Comparison of ENCODE assay signal across 19 mouse cellular contexts in genomic region chr6:30677591-30677990, GRCm38 (mm10). TPM values are rescaled to one million over a fixed set of nuclear protein-coding genes. Genes with fewer than 3 reads are reported as not detected.
DNase-seq lines count a peak whose midpoint lies in the region; ATAC-seq and TF ChIP-seq lines count a peak whose summit lies in the region.
"Had no signal": no experiment of that assay in that cellular context is flagged by ENCODE, and none has a peak within 500 bp of the region (broad histone marks: within the 10 kb centered on the region; RNA-seq: fewer than 3 reads in every experiment).

No protein-coding gene starts in this region.

- H3K27ac ChIP-seq in forebrain, embryonic 14.5 days (ENCODE audit: low read depth, low read length) = peak overlapping the region; percentile 44; the same call in 1 of the 2 replicates
- no peak overlapping the region for H3K27ac ChIP-seq in forebrain, embryonic 13.5 days
- H3K27ac ChIP-seq in hindbrain, embryonic 12.5 days = peak overlapping the region; percentile 67
- no peak overlapping the region for H3K27ac ChIP-seq in hindbrain, embryonic 16.5 days (ENCODE audit: low read depth, low read length)
- 0 out of 2 replicates have a peak overlapping the region, but pooled peaks have one; percentile 37 for H3K27ac ChIP-seq in embryonic facial prominence, embryonic 10.5 days (replicated peaks)
- H3K27ac ChIP-seq in limb, embryonic 11.5 days (replicated peaks; ENCODE audit: low read depth, low read length) = peak overlapping the region; percentile 38; the same call in 1 of the 2 replicates
- no peak overlapping the region for H3K27ac ChIP-seq in lung, postnatal 0 days (ENCODE audit: low read length)
- H3K27ac ChIP-seq: gastrocnemius, adult 2 months had no signal

- H3K4me1 ChIP-seq in forebrain, embryonic 14.5 days (ENCODE audit: control insufficient read depth, insufficient read depth, low read length) = peaks cover 31% of the 10 kb centered on the region
- peaks cover 56% of the 10 kb centered on the region for H3K4me1 ChIP-seq in forebrain, embryonic 13.5 days
- peaks cover 46% of the 10 kb centered on the region for H3K4me1 ChIP-seq in hindbrain, embryonic 12.5 days
- peaks cover 36% of the 10 kb centered on the region for H3K4me1 ChIP-seq in hindbrain, embryonic 16.5 days (ENCODE audit: control insufficient read depth, insufficient read depth, low read depth, low read length)
- peaks cover 84% of the 10 kb centered on the region for H3K4me1 ChIP-seq in embryonic facial prominence, embryonic 10.5 days
- H3K4me1 ChIP-seq in limb, embryonic 11.5 days (ENCODE audit: control insufficient read depth, insufficient read depth, low read length) = peaks cover 59% of the 10 kb centered on the region
- peaks cover 4% of the 10 kb centered on the region; the same call in 1 of the 2 replicates for H3K4me1 ChIP-seq in lung, postnatal 0 days (ENCODE audit: insufficient read depth, low read depth, low read length)

- peak overlapping the region; percentile 21; the same call in 1 of the 2 replicates for H3K9ac ChIP-seq in forebrain, embryonic 14.5 days (ENCODE audit: low read length)
- H3K9ac ChIP-seq in forebrain, embryonic 13.5 days = no peak overlapping the region
- H3K9ac ChIP-seq in hindbrain, embryonic 12.5 days = no peak overlapping the region
- no peak overlapping the region for H3K9ac ChIP-seq in hindbrain, embryonic 16.5 days (ENCODE audit: low read depth, low read length)
- no peak overlapping the region for H3K9ac ChIP-seq in limb, embryonic 11.5 days (ENCODE audit: low read length)
- no peak overlapping the region for H3K9ac ChIP-seq in lung, postnatal 0 days (replicated peaks; ENCODE audit: low read depth)

- H3K4me3 ChIP-seq in forebrain, embryonic 14.5 days (ENCODE audit: low read depth, low read length) = no peak overlapping the region
- H3K4me3 ChIP-seq in forebrain, embryonic 13.5 days = no peak overlapping the region
- H3K4me3 ChIP-seq in hindbrain, embryonic 12.5 days = no peak overlapping the region
- no peak overlapping the region for H3K4me3 ChIP-seq in hindbrain, embryonic 16.5 days (ENCODE audit: low read length)
- H3K4me3 ChIP-seq in embryonic facial prominence, embryonic 10.5 days = no peak overlapping the region
- H3K4me3 ChIP-seq in limb, embryonic 11.5 days (ENCODE audit: low read depth, low read length) = no peak overlapping the region
- H3K4me3 ChIP-seq in lung, postnatal 0 days (ENCODE audit: low read depth, low read length) = no peak overlapping the region
- H3K4me3 ChIP-seq: embryonic facial prominence, embryonic 13.5 days; gastrocnemius, adult 2 months had no signal

- WGBS in forebrain, embryonic 14.5 days = 67% methylated on average over 9 of the region's 9 CpGs
- 65% methylated on average over 9 of the region's 9 CpGs for WGBS in forebrain, embryonic 13.5 days
- 79% methylated on average over 9 of the region's 9 CpGs for WGBS in hindbrain, embryonic 12.5 days
- 82% methylated on average over 9 of the region's 9 CpGs for WGBS in hindbrain, embryonic 16.5 days
- WGBS in embryonic facial prominence, embryonic 10.5 days = 75% methylated on average over 9 of the region's 9 CpGs
- 77% methylated on average over 9 of the region's 9 CpGs for whole genome bisulfite sequencing in limb, embryonic 11.5 days
- WGBS in lung, postnatal 0 days = 83% methylated on average over 9 of the region's 9 CpGs

- no peak for ATAC-seq in forebrain, embryonic 14.5 days
- no peak for ATAC-seq in forebrain, embryonic 13.5 days
- no peak for ATAC-seq in hindbrain, embryonic 12.5 days (ENCODE audit: low FRiP score)
- no peak for ATAC-seq in hindbrain, embryonic 16.5 days
- ATAC-seq in limb, embryonic 11.5 days (ENCODE audit: insufficient number of reproducible peaks, low FRiP score, low TSS enrichment, low read depth) = no peak
- ATAC-seq in lung, postnatal 0 days = no peak
- ATAC-seq: CD4-positive, CD25-positive, alpha-beta regulatory T cell, adult 4 months had no signal

- H3K9me3 ChIP-seq in forebrain, embryonic 14.5 days (replicated peaks; ENCODE audit: control insufficient read depth, low read length) = no peaks in the 10 kb centered on the region
- H3K9me3 ChIP-seq in forebrain, embryonic 13.5 days (replicated peaks) = no peaks in the 10 kb centered on the region
- no peaks in the 10 kb centered on the region for H3K9me3 ChIP-seq in hindbrain, embryonic 12.5 days (replicated peaks)
- H3K9me3 ChIP-seq in hindbrain, embryonic 16.5 days (ENCODE audit: control insufficient read depth, low read length) = no peaks in the 10 kb centered on the region
- H3K9me3 ChIP-seq in embryonic facial prominence, embryonic 10.5 days = no peaks in the 10 kb centered on the region
- H3K9me3 ChIP-seq in limb, embryonic 11.5 days (ENCODE audit: control insufficient read depth, low read length) = no peaks in the 10 kb centered on the region
- H3K9me3 ChIP-seq in lung, postnatal 0 days (ENCODE audit: low read length) = no peaks in the 10 kb centered on the region
- H3K9me3 ChIP-seq: embryonic facial prominence, embryonic 13.5 days had no signal

- H3K36me3 ChIP-seq in forebrain, embryonic 14.5 days (ENCODE audit: control insufficient read depth, insufficient read depth, low read length) = no peaks in the 10 kb centered on the region
- H3K36me3 ChIP-seq in forebrain, embryonic 13.5 days (ENCODE audit: poor library complexity, severe bottlenecking) = no peaks in the 10 kb centered on the region
- H3K36me3 ChIP-seq in hindbrain, embryonic 12.5 days = no peaks in the 10 kb centered on the region
- no peaks in the 10 kb centered on the region for H3K36me3 ChIP-seq in hindbrain, embryonic 16.5 days (ENCODE audit: control insufficient read depth, insufficient read depth, low read length)
- H3K36me3 ChIP-seq in embryonic facial prominence, embryonic 10.5 days (replicated peaks) = 0 out of 2 replicates have a peak, but pooled peaks cover 3% of the 10 kb centered on the region
- no peaks in the 10 kb centered on the region for H3K36me3 ChIP-seq in limb, embryonic 11.5 days (ENCODE audit: control insufficient read depth, insufficient read depth, low read length)
- H3K36me3 ChIP-seq in lung, postnatal 0 days (ENCODE audit: insufficient read depth, low read length) = no peaks in the 10 kb centered on the region

- no peaks in the 10 kb centered on the region for H3K27me3 ChIP-seq in forebrain, embryonic 14.5 days (replicated peaks; ENCODE audit: control insufficient read depth, insufficient read depth, low read length)
- H3K27me3 ChIP-seq in forebrain, embryonic 13.5 days = no peaks in the 10 kb centered on the region
- H3K27me3 ChIP-seq in hindbrain, embryonic 12.5 days = no peaks in the 10 kb centered on the region
- no peaks in the 10 kb centered on the region for H3K27me3 ChIP-seq in hindbrain, embryonic 16.5 days (replicated peaks; ENCODE audit: control insufficient read depth, insufficient read depth, low read length)
- H3K27me3 ChIP-seq in embryonic facial prominence, embryonic 10.5 days (replicated peaks; ENCODE audit: low read depth, poor library complexity, severe bottlenecking) = no peaks in the 10 kb centered on the region
- no peaks in the 10 kb centered on the region for H3K27me3 ChIP-seq in limb, embryonic 11.5 days (ENCODE audit: control insufficient read depth, insufficient read depth, low read length)
- no peaks in the 10 kb centered on the region for H3K27me3 ChIP-seq in lung, postnatal 0 days (replicated peaks; ENCODE audit: insufficient read depth, low read length)
- H3K27me3 ChIP-seq: embryonic facial prominence, embryonic 13.5 days had no signal

- no peak for TF ChIP-seq EP300 in lung, postnatal 0 days (IDR thresholded peaks at IDR 0.05)

- DNase-seq in forebrain, embryonic 14.5 days (ENCODE audit: low spot score) = no peak
- no peak for DNase-seq in embryonic facial prominence, embryonic 10.5 days (ENCODE audit: low spot score)
- DNase-seq in limb, embryonic 11.5 days (ENCODE audit: low spot score) = no peak
- no peak for DNase-seq in right cerebral cortex, adult 2 months (ENCODE audit: low spot score in 2 of 2)
- DNase-seq in lung, postnatal 0 days (ENCODE audit: low spot score) = no peak
- DNase-seq: adrenal gland, postnatal 14 days; cerebellum, adult 2 months; cerebellum, postnatal 25 days; gastrocnemius, adult 2 months; heart, postnatal 36 days; kidney, adult 8-10 months; kidney, postnatal 10 days; right cerebral cortex, postnatal 14 days had no signal

- TF ChIP-seq CTCF in lung, postnatal 0 days (IDR thresholded peaks at IDR 0.05) = no peak

- no peak overlapping the region for H3K4me2 ChIP-seq in forebrain, embryonic 14.5 days (ENCODE audit: low read length)
- H3K4me2 ChIP-seq in forebrain, embryonic 13.5 days = no peak overlapping the region
- no peak overlapping the region for H3K4me2 ChIP-seq in hindbrain, embryonic 12.5 days (replicated peaks)
- no peak overlapping the region for H3K4me2 ChIP-seq in hindbrain, embryonic 16.5 days (ENCODE audit: low read length)
- H3K4me2 ChIP-seq in limb, embryonic 11.5 days (ENCODE audit: low read depth, severe bottlenecking) = no peak overlapping the region
- H3K4me2 ChIP-seq in lung, postnatal 0 days (replicated peaks; ENCODE audit: low read depth, low read length) = no peak overlapping the region
- H3K4me2 ChIP-seq: embryonic facial prominence, embryonic 13.5 days had no signal

RNA-seq across cellular contexts. Expression of gene Cep41, which starts 16.0 kb away (rescaled TPM):
- polyA plus RNA-seq in forebrain, embryonic 14.5 days (2014; fragmentation: Nextera tagmentation; extraction: Ambion mirVana) = 15.6 and 16.6 TPM in 2 replicates
- polyA plus RNA-seq in forebrain, embryonic 13.5 days (2015; fragmentation: Nextera tagmentation; extraction: Ambion mirVana) = 19.5 and 19.6 TPM in 2 replicates
- 20.5 and 21.9 TPM in 2 replicates for polyA plus RNA-seq in hindbrain, embryonic 12.5 days (2016; fragmentation: Nextera tagmentation; extraction: Ambion mirVana)
- polyA plus RNA-seq in hindbrain, embryonic 16.5 days (2015; fragmentation: Nextera tagmentation; extraction: Ambion mirVana) = 10.4 and 14.1 TPM in 2 replicates
- polyA plus RNA-seq in embryonic facial prominence, embryonic 10.5 days (2016; fragmentation: Nextera tagmentation; extraction: Ambion mirVana) = 17.7 and 17.9 TPM in 2 replicates
- 43.2 and 48.9 TPM in 2 replicates for polyA plus RNA-seq in limb, embryonic 11.5 days (2014; fragmentation: Nextera tagmentation; extraction: Ambion mirVana)
- 6.1 and 6.3 TPM in 2 replicates for polyA plus RNA-seq in lung, postnatal 0 days (2015; fragmentation: Nextera tagmentation; extraction: Ambion mirVana)

RNA-seq across cellular contexts. Expression of gene Cpa1, which starts 38.6 kb away (rescaled TPM):
- 0.58 and 1.5 TPM in 2 replicates for polyA plus RNA-seq in forebrain, embryonic 14.5 days (2014; fragmentation: Nextera tagmentation; extraction: Ambion mirVana)
- 0.96 and 1.3 TPM in 2 replicates for polyA plus RNA-seq in forebrain, embryonic 13.5 days (2015; fragmentation: Nextera tagmentation; extraction: Ambion mirVana)
- 0.30 and 0.34 TPM in 2 replicates for polyA plus RNA-seq in hindbrain, embryonic 12.5 days (2016; fragmentation: Nextera tagmentation; extraction: Ambion mirVana)
- 0.85 and 0.90 TPM in 2 replicates for polyA plus RNA-seq in hindbrain, embryonic 16.5 days (2015; fragmentation: Nextera tagmentation; extraction: Ambion mirVana)
- 0.26 and 0.34 TPM in 2 replicates for polyA plus RNA-seq in embryonic facial prominence, embryonic 10.5 days (2016; fragmentation: Nextera tagmentation; extraction: Ambion mirVana)
- 0.27 TPM in 1 of 2 replicates, not detected in the other for polyA plus RNA-seq in limb, embryonic 11.5 days (2014; fragmentation: Nextera tagmentation; extraction: Ambion mirVana)
- polyA plus RNA-seq in lung, postnatal 0 days (2015; fragmentation: Nextera tagmentation; extraction: Ambion mirVana) = 8.8 and 11.2 TPM in 2 replicates
- polyA plus RNA-seq: CD4-positive, CD25-positive, alpha-beta regulatory T cell, adult 4 months; cerebellum, adult 2 months; neural tube, embryonic 11.5 days had no signal

RNA-seq across cellular contexts. Expression of gene Mest, which starts 45.8 kb away (rescaled TPM):
- 409 and 464 TPM in 2 replicates for polyA plus RNA-seq in forebrain, embryonic 14.5 days (2014; fragmentation: Nextera tagmentation; extraction: Ambion mirVana)
- 443 and 547 TPM in 2 replicates for polyA plus RNA-seq in forebrain, embryonic 13.5 days (2015; fragmentation: Nextera tagmentation; extraction: Ambion mirVana)
- polyA plus RNA-seq in hindbrain, embryonic 12.5 days (2016; fragmentation: Nextera tagmentation; extraction: Ambion mirVana) = 763 and 927 TPM in 2 replicates
- 303 and 331 TPM in 2 replicates for polyA plus RNA-seq in hindbrain, embryonic 16.5 days (2015; fragmentation: Nextera tagmentation; extraction: Ambion mirVana)
- polyA plus RNA-seq in embryonic facial prominence, embryonic 10.5 days (2016; fragmentation: Nextera tagmentation; extraction: Ambion mirVana) = 1,878 and 2,201 TPM in 2 replicates
- polyA plus RNA-seq in limb, embryonic 11.5 days (2014; fragmentation: Nextera tagmentation; extraction: Ambion mirVana) = 2,834 and 2,987 TPM in 2 replicates
- polyA plus RNA-seq in lung, postnatal 0 days (2015; fragmentation: Nextera tagmentation; extraction: Ambion mirVana) = 436 and 472 TPM in 2 replicates

Comparison
In these comparisons a context has a peak if more than half of its experiments do, and no peak if none do; other contexts are left out.
1. H3K27ac ChIP-seq: peak in forebrain, embryonic 14.5 days (single experiment), hindbrain, embryonic 12.5 days (single experiment), embryonic facial prominence, embryonic 10.5 days (single experiment) and limb, embryonic 11.5 days (single experiment); none in forebrain, embryonic 13.5 days (single experiment), hindbrain, embryonic 16.5 days (single experiment) and lung, postnatal 0 days (single experiment).